Mouse (Mus musculus) MN1 (cell line): ENCODE data around the gene Agtrap.
"Not testable (repeated sequence)": the region's sequence is repeated elsewhere in the genome, so short reads cannot be mapped to it uniquely, and the experiment has no call there.

ENCODE experiments used
- DNase-seq: peaks from one replicate; pipeline ENCODE4 v3.0.0-alpha.2; 2016; ENCODE audit warnings: low spot score

Agtrap gene

GRCm38 (mm10) chr4:148075259-148075658 lies 12.6 kb downstream of the Agtrap start:
- no peak for DNase-seq

GRCm38 (mm10) chr4:148074521-148075189 lies 13.2 kb downstream of the Agtrap start:
- peak; percentile 47 for DNase-seq

DNA sequence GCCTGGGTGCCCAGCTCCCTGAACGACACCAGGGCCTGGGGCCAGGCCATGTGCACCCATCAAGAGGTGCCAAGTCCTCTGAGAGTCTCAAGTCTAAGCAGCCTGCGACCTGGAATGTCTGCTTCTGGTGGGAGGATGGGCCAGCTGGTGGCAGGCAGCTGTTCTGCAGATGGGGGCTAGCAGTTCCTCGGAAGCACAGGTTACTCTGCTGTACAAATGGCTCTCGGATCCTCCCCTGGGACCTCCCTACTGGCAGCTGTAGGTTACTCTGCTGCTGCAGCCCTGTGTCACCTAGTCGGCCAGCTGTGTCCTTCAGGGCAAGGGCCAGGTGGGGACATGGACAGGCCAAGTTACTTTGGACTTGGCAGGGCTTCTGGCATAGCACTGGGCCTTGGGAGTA lies 16.3 kb downstream of the Agtrap start:
- DNase-seq: peak; percentile 58

DNA sequence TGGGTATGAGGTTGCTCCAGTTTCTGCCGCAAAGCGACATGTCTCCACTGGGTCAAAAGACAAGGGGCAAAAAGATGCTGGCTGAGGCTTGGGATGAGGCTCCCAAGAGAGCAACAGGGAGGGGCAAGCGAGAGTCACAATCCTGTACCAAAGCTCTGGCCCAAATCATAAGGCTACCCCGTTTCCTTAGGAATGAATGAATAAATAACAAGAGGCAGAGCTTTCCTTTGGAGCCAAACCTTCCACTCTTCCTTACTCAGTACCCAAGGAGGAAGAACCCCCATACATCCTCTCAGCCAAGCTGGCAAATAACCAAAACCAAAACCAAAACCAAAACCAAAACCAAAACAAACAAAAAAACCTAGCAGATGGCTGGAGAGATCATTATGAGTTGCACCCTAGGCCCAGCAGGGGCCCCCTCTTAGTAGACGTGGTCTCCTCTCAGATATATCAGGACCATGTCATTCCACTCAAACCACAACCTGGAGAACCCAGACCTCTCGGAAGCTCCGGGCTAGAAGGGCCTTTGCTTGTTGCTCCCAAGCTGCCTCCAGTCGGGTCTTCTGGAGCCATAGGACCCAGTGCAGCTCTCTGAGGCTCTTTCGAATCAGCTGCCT lies 18.1 kb downstream of the Agtrap start:
- no peak for DNase-seq

GRCm38 (mm10) chr4:148067346-148067745 lies 20.5 kb downstream of the Agtrap start:
- DNase-seq: no peak

- peak; percentile 48 for DNase-seq
These were observed 21.5 kb downstream of the Agtrap start for GRCm38 (mm10) chr4:148066401-148066744.

- DNase-seq: no peak
These were observed 22.0 kb downstream of the Agtrap start for GRCm38 (mm10) chr4:148065702-148066400.

- no peak for DNase-seq
These were observed 26.7 kb downstream of the Agtrap start for GRCm38 (mm10) chr4:148061086-148061480.

DNA sequence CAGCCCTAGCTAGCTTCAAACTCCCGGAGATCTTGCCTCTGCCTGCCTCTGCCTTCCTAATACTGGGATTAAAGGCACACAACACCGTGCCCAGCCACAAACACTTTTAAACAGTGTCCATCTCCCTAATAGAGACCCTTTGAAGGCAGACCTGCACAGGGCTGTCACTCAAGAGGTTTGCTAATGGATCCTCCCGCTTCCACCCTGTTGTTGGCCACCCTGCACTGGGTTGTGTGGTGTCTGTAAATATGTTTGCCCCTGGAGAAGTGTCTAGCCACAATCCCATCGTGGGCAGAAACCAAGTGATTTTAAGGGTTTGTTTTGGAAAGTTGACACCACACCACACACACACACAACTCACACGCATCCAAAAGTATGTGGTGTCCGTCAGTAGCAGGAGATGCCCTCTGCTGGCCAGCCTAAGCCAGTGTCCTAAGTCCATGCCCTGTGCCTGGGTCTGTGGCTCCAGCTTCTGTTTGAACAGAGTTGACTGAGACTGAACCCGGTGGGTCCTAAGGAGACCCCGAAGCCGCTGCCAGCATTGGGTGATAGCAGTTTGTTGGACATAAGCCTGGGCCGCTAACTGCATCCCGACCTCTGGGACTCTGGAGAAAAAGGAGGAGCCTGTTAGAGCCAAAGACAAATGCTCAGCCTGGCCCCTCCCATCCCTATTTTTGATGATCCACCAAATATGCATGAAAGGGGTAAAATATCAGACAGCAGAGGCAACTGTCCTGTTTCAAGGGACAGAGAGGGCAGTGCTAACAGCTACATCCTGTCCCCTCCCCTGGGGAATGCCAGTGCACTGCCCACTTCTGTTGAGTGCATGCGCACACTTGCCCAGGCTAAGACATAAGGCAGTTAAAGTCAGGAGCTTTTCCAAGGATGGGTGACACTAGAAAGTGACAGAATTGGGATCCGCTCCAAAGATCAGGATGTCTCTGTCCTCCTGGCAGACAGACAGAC lies 27.4 kb downstream of the Agtrap start:
- DNase-seq: no peak

- DNase-seq: no peak
These were observed 28.8 kb downstream of the Agtrap start for GRCm38 (mm10) chr4:148058993-148059392.

DNA sequence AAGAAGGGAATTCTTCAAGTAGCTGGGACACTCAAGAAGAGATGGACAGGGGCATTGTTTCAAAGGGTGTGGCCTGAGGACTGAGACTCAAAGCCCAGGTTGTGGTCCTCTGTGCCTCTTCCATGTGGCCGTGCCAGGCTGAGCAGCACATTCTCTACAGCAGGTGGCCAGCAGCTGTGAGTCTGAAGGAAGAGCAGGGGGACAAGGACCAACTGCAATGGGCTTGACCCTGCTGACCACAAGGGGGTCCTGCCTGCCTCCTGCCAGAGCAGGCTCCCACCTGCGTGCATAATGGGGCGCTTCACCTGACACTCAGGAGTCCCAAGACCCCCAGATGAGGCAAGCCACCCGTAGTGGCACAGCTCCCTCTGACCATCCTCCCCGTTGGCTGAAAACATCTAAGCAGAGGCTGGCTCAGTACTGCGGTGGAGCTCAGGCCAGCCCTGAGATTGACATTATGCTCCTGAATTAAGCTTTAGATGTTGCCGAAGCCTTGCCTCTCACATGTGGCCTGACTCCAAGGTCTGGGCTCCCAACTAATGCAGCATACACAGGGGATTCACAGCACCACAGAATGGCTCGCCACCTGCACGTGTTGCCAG lies 29.5 kb downstream of the Agtrap start:
- no peak for DNase-seq

GRCm38 (mm10) chr4:148057661-148058209 lies 30.1 kb downstream of the Agtrap start:
- DNase-seq: no peak

DNA sequence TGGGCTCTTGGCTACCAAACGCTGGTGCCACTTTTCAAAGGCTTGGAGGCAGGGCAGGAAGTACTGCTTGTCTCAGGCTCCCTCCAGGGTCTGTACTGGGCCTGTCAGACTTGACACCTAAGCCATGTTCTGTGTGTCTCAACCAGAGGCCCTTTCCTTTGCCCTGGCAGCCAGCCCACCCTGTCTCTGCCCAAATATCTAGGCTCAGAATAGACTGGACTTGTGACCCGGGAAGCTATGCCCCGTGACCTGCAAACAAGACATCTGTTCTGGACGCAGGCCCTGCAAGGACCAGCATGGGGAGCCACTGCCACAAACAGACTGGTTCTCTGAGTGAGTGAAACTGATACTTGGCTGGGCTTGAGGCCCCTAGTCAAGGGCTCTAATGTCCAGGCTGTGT lies 31.0 kb downstream of the Agtrap start:
- no peak for DNase-seq

- no peak for DNase-seq
These were observed 31.6 kb downstream of the Agtrap start for GRCm38 (mm10) chr4:148056246-148056645.

DNA sequence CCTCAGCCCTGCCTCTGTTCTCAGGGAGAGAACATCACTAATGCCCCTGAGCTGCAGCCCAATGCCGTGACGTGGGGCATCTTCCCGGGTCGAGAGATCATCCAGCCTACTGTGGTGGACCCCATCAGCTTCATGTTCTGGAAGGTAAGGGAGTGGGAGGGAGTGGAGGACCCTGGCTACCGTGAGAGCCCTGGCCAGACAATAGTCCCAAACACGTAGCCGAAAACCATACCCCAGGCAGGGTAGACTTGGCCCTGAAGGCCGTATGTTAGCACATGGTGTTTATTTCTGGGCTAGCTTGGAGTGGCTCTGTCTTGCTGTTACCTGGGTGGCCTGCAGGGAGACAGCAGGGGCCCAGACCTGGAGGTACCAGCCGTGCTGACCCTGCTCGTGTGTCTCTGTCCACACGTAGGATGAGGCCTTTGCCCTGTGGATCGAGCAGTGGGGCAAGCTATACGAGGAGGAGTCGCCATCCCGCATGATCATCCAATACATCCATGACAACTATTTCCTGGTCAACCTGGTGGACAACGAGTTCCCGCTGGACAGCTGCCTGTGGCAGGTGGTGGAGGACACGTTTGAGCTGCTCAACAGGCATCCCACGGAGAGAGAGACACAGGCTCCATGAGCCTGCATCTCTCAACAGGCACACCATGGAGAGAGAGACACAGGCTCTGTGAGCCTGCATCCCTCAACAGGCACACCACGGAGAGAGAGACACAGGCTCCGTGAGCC lies 32.7 kb downstream of the Agtrap start:
- no peak for DNase-seq

DNA sequence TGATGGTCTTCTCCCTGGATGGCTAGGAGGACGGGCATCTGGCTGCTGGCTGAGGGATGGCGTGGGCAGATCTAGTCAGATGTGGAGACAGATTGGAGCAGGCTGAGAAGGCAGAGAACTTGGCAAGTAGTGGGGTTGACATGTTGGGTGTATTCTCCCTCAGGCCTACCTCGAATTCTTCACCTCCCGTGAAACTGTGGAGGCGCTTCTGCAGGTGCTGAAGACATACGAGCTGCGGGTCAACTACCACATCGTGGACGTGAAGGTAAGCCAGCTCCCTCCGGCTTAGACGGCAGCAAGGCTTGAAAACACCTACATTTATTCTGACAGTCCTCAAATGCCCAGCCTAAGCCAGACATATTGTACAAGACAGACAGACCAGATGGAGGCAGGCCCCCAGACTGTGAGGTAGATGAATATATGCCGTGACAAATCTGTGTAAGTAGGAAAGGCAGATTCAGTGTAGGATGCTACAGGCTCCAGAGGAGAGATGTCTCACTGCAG lies 34.4 kb downstream of the Agtrap start:
- DNase-seq: no peak

- DNase-seq: no peak
These were observed 34.9 kb downstream of the Agtrap start for GRCm38 (mm10) chr4:148052976-148053375.

- no peak for DNase-seq
These were observed 35.9 kb downstream of the Agtrap start for GRCm38 (mm10) chr4:148051886-148052285.

DNA sequence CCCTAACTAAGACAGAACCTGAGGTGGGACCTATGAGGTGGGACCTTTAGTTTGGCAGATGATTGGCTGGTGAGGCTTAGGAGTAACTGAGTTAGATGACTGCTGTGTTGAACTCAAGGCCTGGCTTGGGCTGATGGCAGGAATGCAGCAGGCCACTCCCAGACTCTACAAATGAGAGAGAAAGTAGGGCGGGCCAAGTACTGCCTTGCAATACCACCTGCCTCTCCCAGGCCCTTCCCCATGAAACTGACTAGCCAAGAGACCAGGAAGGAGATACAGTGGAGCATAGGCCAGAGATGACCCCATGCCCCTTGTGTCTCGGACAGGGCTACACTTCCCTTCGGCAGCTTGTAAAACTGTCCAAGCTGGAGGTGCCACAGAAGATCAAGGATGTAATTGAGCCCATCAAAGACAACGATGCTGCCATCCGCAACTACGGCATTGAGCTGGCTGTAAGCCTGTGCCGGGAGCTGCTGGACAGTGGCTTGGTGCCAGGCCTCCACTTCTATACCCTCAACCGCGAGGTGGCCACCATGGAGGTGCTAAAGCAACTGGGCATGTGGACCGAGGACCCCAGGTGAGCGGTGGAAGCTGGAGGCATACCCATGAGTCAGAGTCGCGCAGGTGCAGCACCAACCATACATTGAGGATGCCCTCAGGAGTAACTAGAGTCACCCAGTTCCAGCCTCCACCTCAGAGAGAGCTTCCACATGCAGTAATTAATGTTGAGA lies 36.6 kb downstream of the Agtrap start:
- no peak for DNase-seq

- DNase-seq: not testable (repeated sequence)
These were observed 37.4 kb downstream of the Agtrap start for GRCm38 (mm10) chr4:148050396-148050914.
